17 mouse cellular contexts compared by ENCODE assay signal in the genomic region with DNA sequence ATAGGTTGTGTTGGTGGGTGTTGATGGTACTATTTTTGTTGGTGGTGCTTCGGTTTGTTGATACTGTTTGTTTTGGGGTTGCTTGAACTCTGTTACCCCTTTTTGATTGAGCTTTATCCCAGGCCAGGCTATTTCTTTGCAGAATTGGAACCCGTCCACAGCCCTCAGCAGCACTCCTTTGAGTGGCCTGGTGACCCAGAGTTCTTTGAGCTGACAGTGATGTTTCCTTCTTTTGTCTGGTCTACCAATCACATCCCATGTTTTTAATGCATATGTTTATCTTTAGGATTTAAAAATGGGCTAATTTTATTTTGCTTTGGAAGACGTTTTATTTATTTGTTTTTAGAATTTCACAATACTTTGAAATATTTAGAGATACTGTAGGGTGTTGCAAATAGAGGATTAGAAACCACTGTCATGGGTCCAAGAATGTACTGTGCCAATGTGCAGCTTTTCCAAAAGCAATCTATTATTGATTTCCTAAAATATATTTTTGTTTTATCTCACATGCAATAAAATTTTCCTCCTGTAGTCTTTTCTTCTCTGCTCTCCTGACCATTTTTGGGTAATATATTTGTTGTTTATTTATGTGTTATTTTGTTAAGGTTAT. TPM values are rescaled to one million over a fixed set of nuclear protein-coding genes. Genes with fewer than 3 reads are reported as not detected.
"Had no signal": no experiment of that assay in that cellular context is flagged by ENCODE, and none has a peak within 500 bp of the region (broad histone marks: within the 10 kb centered on the region; RNA-seq: fewer than 3 reads in every experiment).

No protein-coding gene starts in this region.

- DNase-seq: kidney, adult 11 months; kidney, adult 8-10 months; kidney, postnatal 10 days; kidney, postnatal 36 days; liver; liver, postnatal 0 days; lung, postnatal 36 days; midbrain, embryonic 14.5 days; thymus, adult 18-20 months; thymus, postnatal 36 days had no signal

- H3K4me1 ChIP-seq: kidney, embryonic 15.5 days; limb, embryonic 10.5 days; limb, embryonic 13.5 days had no signal

- H3K27me3 ChIP-seq: kidney, embryonic 15.5 days; limb, embryonic 13.5 days had no signal

- ATAC-seq: liver, postnatal 0 days had no signal

- H3K9ac ChIP-seq: kidney, embryonic 15.5 days; limb, embryonic 13.5 days; liver, embryonic 14.5 days; liver, postnatal 0 days had no signal

- H3K4me3 ChIP-seq: kidney, embryonic 15.5 days; limb, embryonic 10.5 days; limb, embryonic 13.5 days had no signal

- H3K36me3 ChIP-seq: kidney, embryonic 15.5 days; limb, embryonic 10.5 days; limb, embryonic 13.5 days had no signal

- H3K27ac ChIP-seq: kidney, embryonic 15.5 days; limb, embryonic 10.5 days; limb, embryonic 13.5 days; liver, embryonic 14.5 days had no signal

- H3K9me3 ChIP-seq: kidney, embryonic 15.5 days; limb, embryonic 10.5 days; limb, embryonic 13.5 days had no signal

- H3K4me2 ChIP-seq: kidney, embryonic 15.5 days; limb, embryonic 13.5 days; midbrain, embryonic 11.5 days had no signal

RNA-seq across cellular contexts. Expression of gene Abi3bp, which starts 50.5 kb away (rescaled TPM):
- total RNA-seq: megakaryocyte progenitor cell, adult 5-6 weeks; megakaryocyte-erythroid progenitor cell, adult 5-6 weeks had no signal
